Mouse (Mus musculus): ENCODE measurements around the gene Fcer1g.

The Fcer1g gene

DNA sequence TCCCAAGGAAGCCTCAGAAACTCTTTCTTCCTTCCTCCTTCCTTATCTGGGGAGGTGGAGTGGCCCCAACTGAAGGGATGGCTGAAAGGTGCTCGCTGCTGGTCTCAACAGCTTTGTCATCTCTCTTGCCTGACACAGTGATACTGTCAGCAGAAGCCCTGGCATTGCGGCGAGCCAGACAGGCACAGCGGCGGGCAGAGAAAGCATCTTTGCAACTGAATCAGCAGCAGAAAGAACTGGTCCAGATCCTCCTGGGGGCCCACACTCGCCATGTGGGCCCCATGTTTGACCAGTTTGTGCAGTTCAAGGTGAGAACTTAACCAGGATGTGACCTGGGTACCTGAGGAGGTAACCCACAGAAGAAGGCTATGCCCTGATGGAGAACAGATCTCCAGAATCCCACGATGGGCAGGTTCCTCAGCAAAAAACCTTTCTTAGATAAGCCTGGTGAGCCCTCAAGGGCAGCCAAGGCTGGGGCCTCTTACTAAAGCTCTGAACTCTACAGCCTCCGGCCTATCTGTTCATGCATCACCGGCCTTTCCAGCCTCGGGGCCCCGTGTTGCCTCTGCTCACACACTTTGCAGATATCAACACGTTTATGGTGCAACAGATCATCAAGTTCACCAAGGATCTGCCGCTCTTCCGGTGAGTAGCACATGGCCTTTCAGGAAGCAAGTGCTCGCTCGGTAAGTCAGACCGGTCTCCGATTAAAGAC lies 17.8 kb downstream of the Fcer1g start:
- DNase-seq (ENCODE audit: low spot score in 2 of 2), result no peak

DNA sequence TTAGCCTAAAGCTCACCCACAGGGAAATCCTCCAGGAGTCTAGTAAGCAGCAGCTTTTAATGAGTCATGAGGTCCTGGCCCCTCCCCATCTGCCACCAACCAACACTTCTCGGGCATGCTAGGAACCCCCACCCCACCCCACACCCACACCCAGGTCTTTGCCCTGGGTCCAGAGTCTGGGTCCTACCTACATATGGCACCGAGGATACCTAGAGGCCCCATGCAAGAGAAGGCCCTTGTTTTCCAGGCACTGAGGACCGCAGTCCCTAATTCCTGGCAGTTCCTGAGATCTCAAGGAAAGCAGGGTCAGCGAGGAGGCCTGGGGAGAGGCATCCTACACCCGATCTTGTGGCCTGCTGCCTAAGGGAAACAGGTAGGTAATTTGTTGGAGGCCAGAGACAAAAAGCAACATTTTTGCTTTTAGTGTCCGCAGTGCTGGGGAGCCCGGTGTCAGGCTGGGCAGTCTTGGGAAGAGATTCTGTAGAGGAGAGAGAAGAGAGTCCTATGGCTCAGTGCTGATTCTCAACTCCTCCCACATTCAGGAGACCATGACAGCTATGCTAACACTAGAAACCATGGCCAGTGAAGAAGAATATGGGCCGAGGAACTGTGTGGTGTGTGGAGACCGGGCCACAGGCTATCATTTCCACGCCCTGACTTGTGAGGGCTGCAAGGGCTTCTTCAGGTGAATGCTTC lies 20.2 kb downstream of the Fcer1g start, which contains the start of gene Nr1i3:
Gene Nr1i3, plus strand, starts transcription at position 170 of the 696 bp plus-strand sequence.
- no peak for DNase-seq (ENCODE audit: low spot score in 2 of 2)

DNA sequence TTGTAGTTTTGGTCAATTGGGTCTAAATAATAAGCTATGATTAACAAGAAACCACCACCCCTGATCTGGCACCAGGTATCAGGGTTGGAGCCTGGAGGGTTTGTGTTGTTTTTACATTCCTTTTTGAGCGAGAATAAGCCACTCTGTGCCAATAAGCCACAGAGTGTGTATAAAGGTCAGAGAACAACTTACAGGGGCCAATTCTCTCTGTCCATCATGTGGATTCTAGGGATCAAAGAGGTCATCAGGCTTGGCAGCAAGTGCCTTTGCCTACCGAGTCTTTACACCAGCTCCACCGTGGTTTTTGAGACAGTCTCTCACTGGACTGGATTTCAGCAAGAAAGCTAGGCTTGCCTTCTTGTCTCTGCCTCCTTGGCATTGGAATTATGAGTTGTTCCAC lies 21.3 kb downstream of the Fcer1g start:
- DNase-seq (ENCODE audit: low spot score in 2 of 2), result no peak

DNA sequence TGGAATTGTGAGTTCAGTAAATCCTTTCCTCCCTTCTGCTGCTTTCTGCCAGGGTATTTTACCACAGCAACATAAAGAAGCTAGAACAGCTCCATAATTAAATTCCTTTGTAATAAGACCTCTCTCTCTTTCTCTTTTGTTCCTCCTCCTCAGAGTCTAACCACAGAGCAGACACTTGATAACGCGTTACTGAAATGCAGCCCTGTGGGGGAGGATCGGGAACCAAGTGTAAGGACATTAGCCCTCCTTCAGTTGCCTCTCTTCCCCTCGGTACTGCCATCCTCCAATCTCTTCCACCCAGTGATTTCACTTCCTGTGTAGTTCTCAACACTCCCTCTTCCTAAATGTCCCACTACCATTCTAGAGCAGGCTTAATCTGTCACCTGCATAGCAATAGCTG lies 24.8 kb downstream of the Fcer1g start:
- DNase-seq (ENCODE audit: low spot score in 2 of 2), result no peak

DNA sequence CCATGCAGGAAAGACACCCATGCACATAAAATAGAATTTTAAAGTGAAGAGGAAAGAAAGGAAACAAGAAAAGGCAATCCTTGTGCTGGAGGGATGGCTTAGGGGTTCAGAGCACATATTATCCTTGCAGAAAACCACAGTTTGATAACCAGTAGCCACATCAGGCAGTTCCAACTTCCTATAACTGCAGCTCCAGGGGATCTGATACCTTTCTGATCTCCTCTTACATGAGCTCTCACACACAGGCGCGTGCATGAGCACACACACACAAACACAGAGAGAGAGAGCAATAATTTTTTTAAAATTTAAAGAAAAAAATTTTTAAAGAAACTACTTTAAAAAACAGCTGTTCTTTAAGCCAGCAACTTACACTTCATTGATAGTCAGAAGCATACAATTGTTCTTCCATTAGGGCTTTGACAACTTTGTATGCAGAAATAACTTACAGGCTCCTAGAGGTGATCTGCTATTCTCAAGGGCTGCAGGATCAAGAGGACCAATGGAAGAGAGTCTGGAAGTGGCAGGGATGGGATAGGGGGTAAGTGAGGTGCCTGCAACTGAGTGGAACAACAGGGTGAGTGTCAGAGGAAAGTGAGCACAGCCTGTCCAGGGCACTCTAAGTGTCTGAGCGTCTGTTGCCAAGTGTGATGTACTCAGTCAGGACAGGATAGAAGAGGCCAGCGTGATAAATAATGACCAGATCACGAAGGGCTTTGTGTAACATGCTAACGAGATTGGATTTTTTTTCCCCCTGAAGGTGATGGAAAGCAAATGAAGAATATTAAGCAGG lies 28.3 kb downstream of the Fcer1g start:
- peak in 1 of 2 experiments; percentile 58 for DNase-seq (ENCODE audit: low spot score in 2 of 2)

DNA sequence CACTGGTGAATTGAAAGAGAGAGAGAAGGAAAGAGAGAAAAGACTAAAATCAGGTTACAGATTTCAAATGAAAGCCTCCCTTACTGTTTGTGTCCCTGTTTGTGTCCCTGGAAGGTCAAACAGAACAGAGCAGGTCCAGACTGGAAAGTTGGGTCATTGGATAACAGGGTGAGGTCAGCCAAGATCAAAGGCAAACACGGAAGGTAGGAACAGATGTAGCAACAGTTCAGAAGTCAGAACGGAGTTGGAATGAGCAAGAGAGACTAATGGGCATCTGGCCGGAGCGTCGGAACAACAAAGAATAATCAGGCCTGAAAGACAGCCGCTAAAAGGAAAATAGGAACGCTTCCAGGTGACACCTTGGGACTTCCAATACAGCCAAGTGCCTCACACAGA lies 29.9 kb downstream of the Fcer1g start:
- no peak for DNase-seq (ENCODE audit: low spot score in 2 of 2)

DNA sequence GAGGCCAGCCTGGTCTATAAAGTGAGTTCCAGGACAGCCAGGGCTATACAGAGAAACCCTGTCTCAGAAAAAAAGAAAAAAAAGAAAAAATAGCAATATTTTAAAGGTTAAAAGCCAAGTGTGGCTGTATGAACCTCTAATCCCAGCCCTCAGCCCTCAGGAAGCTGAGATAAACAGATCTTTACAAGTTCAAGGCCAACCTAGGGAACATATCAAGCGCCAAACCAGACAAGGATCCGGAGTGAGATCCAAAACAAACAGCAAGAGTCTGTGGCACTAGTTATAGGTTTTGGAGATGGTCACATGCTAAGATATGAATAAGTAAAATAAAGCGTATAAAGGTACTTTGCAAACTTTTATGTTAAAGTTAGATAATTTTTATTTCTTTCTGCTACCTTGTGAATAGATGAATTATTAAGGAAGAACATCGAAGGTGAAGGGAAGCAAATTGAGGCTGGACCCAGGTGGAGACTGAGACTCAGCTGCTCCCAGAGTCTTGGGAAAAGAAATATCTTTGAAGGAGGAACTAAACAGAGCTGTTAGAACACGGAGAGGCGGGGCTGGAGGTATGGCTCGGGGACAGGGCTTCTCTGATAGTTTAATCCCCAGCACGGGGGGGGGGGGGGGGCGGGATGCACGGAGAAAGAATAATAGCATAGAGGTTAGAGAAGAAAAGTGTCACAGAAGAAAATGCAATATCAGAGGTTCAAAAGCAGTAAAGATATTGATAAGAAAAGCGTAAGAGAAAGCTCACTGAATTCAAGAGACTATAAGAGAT lies 30.5 kb downstream of the Fcer1g start:
- no peak for DNase-seq (ENCODE audit: low spot score in 2 of 2)

DNA sequence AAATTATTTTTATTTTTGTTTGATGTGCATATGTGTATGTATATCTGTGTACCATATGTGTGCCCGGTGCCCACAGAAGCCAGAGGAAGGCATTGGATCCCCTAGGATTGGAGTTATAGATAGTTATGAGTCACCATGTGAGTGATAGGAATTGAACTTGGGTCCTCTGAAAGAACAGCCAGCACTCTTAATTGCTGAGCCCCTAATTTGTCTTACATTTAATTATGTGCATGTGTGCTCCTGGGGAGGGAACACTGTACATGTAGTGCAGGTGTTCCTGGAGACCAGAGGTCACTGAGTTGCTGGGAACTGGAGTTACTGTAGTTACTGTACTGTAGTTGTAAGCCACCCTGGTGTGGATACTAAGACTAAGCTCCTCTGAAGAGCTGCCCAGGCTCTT lies 33.4 kb downstream of the Fcer1g start:
- DNase-seq (ENCODE audit: low spot score in 2 of 2), result no peak

DNA sequence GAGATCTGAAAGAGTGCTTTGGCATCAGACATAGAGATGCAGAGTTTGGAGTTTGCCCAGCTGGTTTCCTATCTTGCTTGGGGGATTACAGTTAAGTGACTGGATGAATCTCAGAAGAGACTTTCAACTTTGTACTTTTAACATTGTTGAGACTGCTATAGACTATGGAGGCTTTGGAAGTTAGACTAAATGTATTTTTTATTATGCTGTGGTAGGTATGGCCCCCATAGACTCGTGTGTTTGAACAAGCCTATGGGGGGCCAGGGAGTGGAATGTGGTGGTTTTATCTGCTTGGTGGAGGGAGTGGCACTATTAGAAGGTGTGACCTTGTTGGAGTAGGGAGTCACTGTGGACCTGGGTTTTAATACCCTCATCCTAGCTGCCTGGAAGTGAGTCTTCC lies 34.6 kb downstream of the Fcer1g start:
- DNase-seq (ENCODE audit: low spot score in 2 of 2), result no peak

DNA sequence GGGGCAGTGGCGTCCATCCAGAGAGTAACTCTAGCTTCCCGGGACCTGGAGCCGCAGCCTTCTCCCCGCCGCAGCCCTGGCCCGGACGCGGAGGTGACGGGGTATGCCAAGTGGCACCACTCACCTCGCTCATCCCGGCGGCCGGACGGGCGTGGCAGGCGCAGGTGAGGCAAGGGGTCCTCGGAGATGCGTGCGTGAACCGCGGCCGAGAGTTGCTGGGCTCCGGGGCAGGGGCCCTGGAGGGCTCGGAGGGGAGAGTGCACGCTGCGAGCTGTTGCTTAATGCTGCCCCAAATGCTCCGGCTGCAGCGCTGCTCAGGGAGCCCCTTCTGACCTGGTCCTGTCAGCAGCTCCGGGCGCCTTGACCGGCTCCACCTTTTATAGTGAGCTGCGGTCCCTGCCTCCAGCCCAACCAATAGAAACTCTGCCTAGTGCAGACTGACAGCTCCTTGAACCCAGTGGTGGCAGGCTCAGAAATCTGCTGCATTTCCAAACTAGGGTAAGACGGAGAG lies 38.2 kb downstream of the Fcer1g start, which contains the start of gene Pcp4l1:
Gene Pcp4l1, minus strand, starts transcription at position 382 of the 511 bp plus-strand sequence.
- DNase-seq (ENCODE audit: low spot score in 2 of 2), result peak; percentile 84 to 86

DNA sequence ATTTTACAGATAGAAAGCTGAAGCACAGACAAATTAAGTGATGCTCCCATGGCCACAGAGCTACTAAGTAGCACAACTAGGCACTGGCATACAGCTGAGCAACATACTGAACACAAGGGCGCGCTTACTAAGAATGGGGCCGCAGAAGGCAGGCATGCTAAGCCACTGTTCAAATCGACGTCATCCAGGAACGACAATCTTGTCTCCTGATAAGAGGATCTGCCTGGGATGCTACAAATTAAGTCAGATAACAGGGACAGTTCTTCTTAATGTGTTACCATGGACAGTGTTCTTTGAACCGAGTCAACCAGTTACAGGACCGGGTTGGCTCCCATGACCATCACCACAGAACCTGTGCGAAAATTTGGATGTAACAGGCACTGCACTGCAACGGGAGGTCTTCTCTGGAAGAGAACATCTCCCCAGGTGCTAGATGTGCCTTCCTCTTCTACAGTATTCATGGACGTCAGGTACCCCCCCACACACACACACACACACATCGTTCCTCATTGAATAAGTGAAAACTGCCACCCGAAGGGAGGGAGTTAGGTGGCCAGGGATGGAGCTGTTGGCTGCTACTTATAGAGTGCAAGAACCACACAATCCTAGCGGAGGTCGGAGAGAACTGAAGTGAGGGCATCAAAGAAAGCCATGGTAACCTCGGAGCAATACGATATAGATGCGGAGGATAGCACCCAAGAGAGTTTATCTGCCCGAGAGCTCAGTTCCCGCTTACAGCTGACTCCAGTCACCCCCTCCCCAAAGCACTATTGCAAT lies 38.9 kb downstream of the Fcer1g start:
- no peak for DNase-seq (ENCODE audit: low spot score in 2 of 2)

DNA sequence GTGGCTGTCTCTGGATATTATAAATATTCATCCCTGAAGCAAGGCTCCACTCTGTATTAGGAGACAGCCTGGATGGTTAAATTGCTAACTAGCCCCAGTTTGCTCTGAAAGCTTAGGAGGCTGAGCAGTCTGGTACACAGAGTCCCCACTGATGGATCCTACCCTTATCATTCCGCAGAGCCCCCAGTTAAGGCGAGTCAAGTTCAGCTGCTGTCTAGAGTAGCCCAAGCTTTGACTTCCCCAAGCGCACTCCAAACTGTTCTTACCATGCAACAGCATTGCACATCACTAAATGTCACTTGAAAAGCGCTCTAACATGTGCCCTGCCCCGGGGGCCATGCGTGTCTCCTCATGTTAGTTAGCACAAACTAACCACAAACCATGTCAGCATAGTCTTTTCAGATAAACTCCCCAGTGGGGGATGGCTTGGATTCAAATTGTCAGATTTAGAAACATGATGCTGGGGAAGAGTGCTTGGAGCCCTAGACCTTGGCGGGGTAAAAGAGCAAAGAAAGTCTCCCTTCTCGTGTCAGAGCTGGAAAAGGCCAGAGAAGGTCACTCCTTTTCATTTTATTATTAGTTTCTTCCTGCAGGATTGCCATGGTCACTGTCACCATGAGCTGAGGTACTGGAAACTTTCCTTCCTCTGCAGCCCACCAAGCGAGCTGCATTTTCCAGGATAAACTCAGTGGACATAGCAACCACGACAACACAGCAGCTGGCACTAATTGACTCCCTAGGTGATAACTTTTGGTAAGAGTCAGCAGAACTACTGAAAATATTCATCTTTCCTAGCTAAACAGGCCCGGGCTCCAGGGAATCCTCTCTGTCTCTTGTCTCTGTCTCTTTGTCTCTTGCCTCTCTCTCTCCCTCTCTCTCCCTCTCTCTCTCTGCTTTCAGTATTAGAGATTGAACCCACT lies 40.0 kb downstream of the Fcer1g start:
- no peak for DNase-seq (ENCODE audit: low spot score in 2 of 2)

DNA sequence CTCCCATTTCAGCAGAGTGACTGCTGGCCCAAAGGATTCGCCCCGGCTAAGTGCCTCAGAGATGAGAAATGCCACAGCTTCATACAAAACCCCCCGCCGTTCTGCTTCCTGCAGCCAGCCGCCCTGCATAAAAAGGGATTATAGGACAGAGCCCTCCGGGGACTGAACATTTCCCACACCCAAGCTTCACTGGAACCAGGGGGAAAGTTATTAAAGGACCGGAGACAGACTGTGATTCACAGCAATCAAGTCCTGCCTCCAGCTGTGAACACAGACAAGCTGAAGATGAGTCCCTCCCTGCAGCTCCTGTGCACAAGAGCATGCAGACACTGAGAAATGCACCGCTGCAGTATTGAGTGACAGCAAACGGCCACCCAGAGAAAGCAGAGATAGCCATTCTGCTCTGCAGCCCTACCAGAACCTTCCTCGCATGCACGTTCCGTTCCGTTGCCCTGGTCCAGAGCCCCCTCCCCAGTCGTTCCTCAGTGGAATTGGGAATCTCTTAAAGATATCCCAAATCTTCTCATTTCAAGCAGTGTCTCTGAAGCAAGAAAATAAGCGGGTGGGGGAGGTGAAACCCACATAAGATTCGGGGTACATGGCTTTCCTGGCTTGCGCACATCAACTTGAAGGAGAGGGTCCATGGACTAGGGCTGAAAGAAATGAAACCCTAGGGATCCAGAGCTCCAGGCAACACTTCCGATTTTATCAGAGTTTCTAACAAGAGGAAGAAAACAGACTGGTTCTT lies 40.9 kb downstream of the Fcer1g start:
- no peak for DNase-seq (ENCODE audit: low spot score in 2 of 2)

DNA sequence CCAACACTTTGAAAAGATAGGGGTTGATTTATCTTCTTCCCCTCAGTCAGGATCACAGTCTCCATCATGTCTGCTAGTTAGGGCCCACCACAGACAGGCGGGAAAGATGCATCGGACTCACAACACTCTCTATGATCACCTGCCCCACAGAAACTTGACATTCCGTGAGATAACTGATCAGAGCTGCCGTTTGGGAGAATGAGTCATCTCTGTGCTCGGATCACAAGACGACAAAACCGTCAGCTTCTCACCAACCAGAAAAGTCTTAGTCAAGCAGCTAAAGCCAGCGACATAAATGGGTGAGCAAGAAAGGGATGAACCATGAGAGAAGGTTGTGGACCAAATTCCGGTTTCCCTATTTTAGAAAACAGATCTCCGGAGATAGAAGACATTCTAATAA lies 41.9 kb downstream of the Fcer1g start:
- no peak for DNase-seq (ENCODE audit: low spot score in 2 of 2)

DNA sequence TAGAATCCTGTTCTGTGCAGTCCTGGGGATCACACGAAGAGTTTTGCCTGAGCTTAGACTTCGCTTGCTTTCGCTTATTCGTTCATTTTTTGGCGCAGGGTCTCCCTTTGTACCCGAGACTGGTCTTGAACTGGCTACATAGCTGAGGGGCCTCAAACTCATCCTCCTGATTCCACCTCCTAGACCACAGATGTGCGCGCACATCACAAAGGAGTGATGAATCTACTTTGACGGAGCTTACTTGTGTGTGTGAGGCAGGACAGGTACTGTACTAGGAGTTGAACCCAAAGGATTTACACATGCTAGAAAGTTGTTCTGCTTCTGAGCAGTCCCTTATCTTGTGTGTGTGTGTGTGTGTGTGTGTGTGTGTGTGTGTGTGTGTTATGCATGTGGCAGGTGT lies 43.3 kb downstream of the Fcer1g start:
- no peak for DNase-seq (ENCODE audit: low spot score in 2 of 2)

DNA sequence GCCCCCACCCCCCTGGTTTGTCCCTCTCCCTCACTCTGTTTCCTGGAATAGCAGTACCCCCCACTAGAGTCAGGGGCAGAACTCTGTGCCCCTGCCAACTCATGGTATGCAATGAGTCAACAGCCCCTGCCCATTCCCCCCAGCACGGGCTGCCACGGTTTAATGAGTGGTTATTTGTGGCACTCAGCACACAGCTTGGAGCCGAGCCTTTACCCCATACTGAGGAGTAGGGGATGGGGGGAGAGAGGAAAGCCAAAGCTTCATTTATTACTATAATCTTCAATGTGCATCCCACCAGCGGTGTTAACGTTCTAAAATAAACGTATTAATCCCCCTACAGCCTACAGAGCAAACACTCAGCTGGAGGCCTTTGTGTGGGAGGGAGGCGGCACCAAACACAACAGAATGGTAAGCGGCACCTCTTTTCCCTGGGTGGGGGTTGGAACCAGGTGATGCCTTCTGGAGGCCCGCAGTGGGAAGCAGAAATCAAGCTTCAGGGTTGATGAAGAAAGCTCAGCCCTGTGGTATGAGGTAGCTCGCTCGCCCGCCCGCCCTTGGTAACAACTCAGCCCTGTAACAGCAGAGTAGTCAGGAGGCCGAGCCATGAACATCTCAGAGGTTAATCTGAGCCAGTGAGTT lies 44.6 kb downstream of the Fcer1g start:
- peak in 1 of 2 experiments; percentile 23 for DNase-seq (ENCODE audit: low spot score in 2 of 2)

DNA sequence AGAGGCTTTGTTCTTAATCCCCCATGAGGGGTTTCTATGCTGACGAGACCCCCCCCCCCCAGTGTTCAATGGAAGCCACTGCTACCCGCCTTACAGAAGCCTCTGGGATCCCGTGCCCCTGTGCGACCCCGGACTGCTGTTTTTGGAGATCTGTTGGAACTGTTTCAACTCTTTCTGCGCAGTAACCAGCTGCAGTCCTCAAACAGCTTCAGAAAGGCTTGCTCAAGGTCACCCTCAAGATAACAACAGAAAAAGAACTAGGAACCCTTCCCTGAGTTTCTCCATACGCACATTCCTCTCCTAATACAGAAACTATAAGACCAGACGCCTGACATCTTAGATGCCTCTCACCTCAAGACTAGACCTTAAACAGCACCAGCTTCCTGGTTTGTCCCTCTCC lies 45.1 kb downstream of the Fcer1g start:
- DNase-seq (ENCODE audit: low spot score in 2 of 2), result peak in 1 of 2 experiments; percentile 62

Data from heart, adult 9 months (tissue).